Mouse (Mus musculus): ENCODE measurements around the gene Tmem234. TPM values are rescaled to one million over a fixed set of nuclear protein-coding genes. Genes with fewer than 3 reads are reported as not detected.

Tmem234 gene
- polyA plus RNA-seq, 1 experiment from 2014 or later: 191 TPM

DNA sequence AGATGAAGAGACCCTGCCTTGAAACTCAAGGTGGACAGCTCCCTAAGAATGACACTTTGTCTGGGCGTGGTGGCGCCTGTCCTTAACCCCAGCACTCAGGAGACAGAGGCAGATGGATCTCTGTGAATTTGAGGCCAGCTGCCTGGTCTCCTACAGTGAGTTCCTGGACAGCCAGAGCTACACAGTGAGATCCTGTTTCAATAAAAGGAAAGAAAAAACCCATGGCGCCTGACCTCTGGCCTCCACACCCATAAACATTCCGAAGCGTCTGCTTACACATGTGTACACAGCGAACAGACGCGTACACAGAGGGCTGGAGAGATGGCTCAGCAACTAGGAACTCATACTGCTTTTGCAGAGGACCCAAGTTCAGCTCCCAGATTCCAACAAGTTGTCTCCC is 36.8 kb upstream of the Tmem234 start:
- WGBS: 25% methylated on average over 8 of the region's 8 CpGs
- Histone ChIP-seq H3K9ac (replicated peaks; ENCODE audit: low read depth, low read length) (no peak overlapping the region), H3K4me1 (ENCODE audit: control insufficient read depth, insufficient read depth, low read length) (no peaks in the 10 kb centered on the region), H3K4me2 (ENCODE audit: low read depth, low read length) (no peak overlapping the region), H3K36me3 (ENCODE audit: control insufficient read depth, insufficient read depth, low read length) (no peaks in the 10 kb centered on the region), H3K9me3 (ENCODE audit: control insufficient read depth, low read length) (no peaks in the 10 kb centered on the region), H3K27me3 (ENCODE audit: control insufficient read depth, insufficient read depth, low read length) (no peaks in the 10 kb centered on the region), H3K27ac (ENCODE audit: low read depth, low read length) (no peak overlapping the region), H3K4me3 (ENCODE audit: low read depth, low read length) (no peak overlapping the region)
- ATAC-seq (ENCODE audit: low read depth): no peak

- 88% methylated on average over 6 of the region's 6 CpGs for WGBS
- no peak overlapping the region for H3K4me3 ChIP-seq (ENCODE audit: low read depth, low read length)
- no peaks in the 10 kb centered on the region for H3K4me1 ChIP-seq (ENCODE audit: control insufficient read depth, insufficient read depth, low read length)
- H3K27ac ChIP-seq (ENCODE audit: low read depth, low read length): no peak overlapping the region
- no peaks in the 10 kb centered on the region for H3K9me3 ChIP-seq (ENCODE audit: control insufficient read depth, low read length)
- no peak overlapping the region for H3K4me2 ChIP-seq (ENCODE audit: low read depth, low read length)
- H3K9ac ChIP-seq (replicated peaks; ENCODE audit: low read depth, low read length): no peak overlapping the region
- no peaks in the 10 kb centered on the region for H3K36me3 ChIP-seq (ENCODE audit: control insufficient read depth, insufficient read depth, low read length)
- H3K27me3 ChIP-seq (ENCODE audit: control insufficient read depth, insufficient read depth, low read length): no peaks in the 10 kb centered on the region
- no peak for ATAC-seq (ENCODE audit: low read depth)
These were observed 35.3 kb upstream of the Tmem234 start for GRCm38 (mm10) chr4:129565139-129565538.

GRCm38 (mm10) chr4:129568366-129568765 is 32.1 kb upstream of the Tmem234 start:
- Histone ChIP-seq H3K27me3 (ENCODE audit: control insufficient read depth, insufficient read depth, low read length) (no peaks in the 10 kb centered on the region), H3K9ac (replicated peaks; ENCODE audit: low read depth, low read length) (no peak overlapping the region), H3K4me2 (ENCODE audit: low read depth, low read length) (no peak overlapping the region), H3K4me1 (ENCODE audit: control insufficient read depth, insufficient read depth, low read length) (no peaks in the 10 kb centered on the region), H3K36me3 (ENCODE audit: control insufficient read depth, insufficient read depth, low read length) (no peaks in the 10 kb centered on the region), H3K4me3 (ENCODE audit: low read depth, low read length) (no peak overlapping the region), H3K27ac (ENCODE audit: low read depth, low read length) (no peak overlapping the region), H3K9me3 (ENCODE audit: control insufficient read depth, low read length) (no peaks in the 10 kb centered on the region)
- 95% methylated on average over 7 of the region's 7 CpGs for WGBS
- no peak for ATAC-seq (ENCODE audit: low read depth)

- no peak overlapping the region for H3K27ac ChIP-seq (ENCODE audit: low read depth, low read length)
- no peaks in the 10 kb centered on the region for H3K4me1 ChIP-seq (ENCODE audit: control insufficient read depth, insufficient read depth, low read length)
- no peak for ATAC-seq (ENCODE audit: low read depth)
- no peak overlapping the region for H3K9ac ChIP-seq (replicated peaks; ENCODE audit: low read depth, low read length)
- WGBS: 88% methylated on average over 6 of the region's 6 CpGs
- H3K36me3 ChIP-seq (ENCODE audit: control insufficient read depth, insufficient read depth, low read length): no peaks in the 10 kb centered on the region
- H3K4me2 ChIP-seq (ENCODE audit: low read depth, low read length): no peak overlapping the region
- no peak overlapping the region for H3K4me3 ChIP-seq (ENCODE audit: low read depth, low read length)
- no peaks in the 10 kb centered on the region for H3K27me3 ChIP-seq (ENCODE audit: control insufficient read depth, insufficient read depth, low read length)
- H3K9me3 ChIP-seq (ENCODE audit: control insufficient read depth, low read length): no peaks in the 10 kb centered on the region
These were observed 30.4 kb upstream of the Tmem234 start for GRCm38 (mm10) chr4:129570028-129570427.

GRCm38 (mm10) chr4:129571551-129572084 is 28.9 kb upstream of the Tmem234 start:
- 77% methylated on average over 8 of the region's 8 CpGs for WGBS
- no peak for ATAC-seq (ENCODE audit: low read depth)
- H3K27me3 ChIP-seq (ENCODE audit: control insufficient read depth, insufficient read depth, low read length): no peaks in the 10 kb centered on the region

DNA sequence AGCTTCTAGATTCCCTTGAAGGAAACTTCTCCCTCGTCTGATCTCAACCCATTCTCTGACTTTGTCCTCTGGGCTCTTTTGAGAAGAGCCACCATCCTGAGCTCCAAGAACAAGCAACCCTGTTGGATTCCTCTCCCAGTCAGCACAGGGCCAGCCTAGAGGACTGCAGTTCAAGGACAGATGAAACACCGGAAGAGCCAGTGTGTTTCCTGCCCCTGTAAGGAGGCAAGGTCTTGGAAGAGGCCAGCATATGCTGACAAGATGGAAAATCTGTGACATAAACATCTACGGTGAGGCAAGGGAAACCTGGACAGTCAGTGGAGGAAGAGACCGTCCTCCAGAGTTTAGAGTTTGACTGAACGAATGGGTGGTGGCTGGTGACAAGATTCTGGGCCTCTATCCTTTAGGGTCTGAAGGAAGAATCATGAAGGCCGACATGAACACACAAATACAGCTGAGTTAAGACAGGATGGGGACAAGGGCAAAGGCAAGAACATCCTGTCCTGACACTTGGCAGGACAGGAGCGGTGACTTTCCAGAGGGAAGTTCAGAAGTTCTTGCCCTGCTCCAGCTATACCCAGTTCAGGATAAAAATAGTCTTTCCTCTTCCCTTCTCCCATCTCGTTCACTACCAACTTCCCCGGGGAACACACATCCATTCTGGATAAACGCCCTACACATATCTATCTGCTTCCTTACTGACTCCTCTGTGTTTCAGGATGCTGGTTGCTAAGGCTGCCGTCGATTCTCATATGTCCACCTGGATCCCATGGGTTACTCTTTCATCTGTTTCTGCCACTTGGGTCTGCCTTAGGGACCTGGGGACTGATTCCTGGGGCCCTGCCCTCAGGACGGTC is 28.0 kb upstream of the Tmem234 start:
- no peak overlapping the region for H3K27ac ChIP-seq (ENCODE audit: low read depth, low read length)
- no peak overlapping the region for H3K9ac ChIP-seq (replicated peaks; ENCODE audit: low read depth, low read length)
- no peak overlapping the region for H3K4me2 ChIP-seq (ENCODE audit: low read depth, low read length)
- H3K4me1 ChIP-seq (ENCODE audit: control insufficient read depth, insufficient read depth, low read length): no peaks in the 10 kb centered on the region; the same call in 1 of the 2 replicates
- WGBS: 89% methylated on average over 13 of the region's 13 CpGs
- H3K27me3 ChIP-seq (ENCODE audit: control insufficient read depth, insufficient read depth, low read length): no peaks in the 10 kb centered on the region
- no peaks in the 10 kb centered on the region for H3K9me3 ChIP-seq (ENCODE audit: control insufficient read depth, low read length)
- no peak overlapping the region for H3K4me3 ChIP-seq (ENCODE audit: low read depth, low read length)
- no peaks in the 10 kb centered on the region for H3K36me3 ChIP-seq (ENCODE audit: control insufficient read depth, insufficient read depth, low read length)
- ATAC-seq (ENCODE audit: low read depth): no peak

More at GRCm38 (mm10) chr4:129571551-129572084, 28.9 kb upstream of the Tmem234 start:
- Histone ChIP-seq H3K4me3 (ENCODE audit: low read depth, low read length) (no peak overlapping the region), H3K9me3 (ENCODE audit: control insufficient read depth, low read length) (no peaks in the 10 kb centered on the region), H3K36me3 (ENCODE audit: control insufficient read depth, insufficient read depth, low read length) (no peaks in the 10 kb centered on the region), H3K4me2 (ENCODE audit: low read depth, low read length) (no peak overlapping the region), H3K27ac (ENCODE audit: low read depth, low read length) (no peak overlapping the region), H3K9ac (replicated peaks; ENCODE audit: low read depth, low read length) (no peak overlapping the region), H3K4me1 (ENCODE audit: control insufficient read depth, insufficient read depth, low read length) (no peaks in the 10 kb centered on the region)

DNA sequence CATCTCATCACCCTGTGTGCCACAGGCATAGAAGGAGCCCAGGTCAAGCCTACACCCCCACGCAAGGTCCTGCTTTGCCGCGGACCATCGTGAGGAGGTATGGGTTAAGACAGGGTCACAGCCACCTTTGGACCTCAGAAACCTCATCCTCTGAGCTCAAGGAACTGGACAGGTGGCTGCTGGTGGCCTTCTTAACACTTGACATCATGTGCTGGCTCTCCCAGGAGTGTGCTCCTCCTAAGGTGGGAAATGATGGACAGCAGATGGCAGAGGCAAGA is 27.4 kb upstream of the Tmem234 start:
- Histone ChIP-seq H3K9ac (replicated peaks; ENCODE audit: low read depth, low read length) (no peak overlapping the region), H3K27me3 (ENCODE audit: control insufficient read depth, insufficient read depth, low read length) (no peaks in the 10 kb centered on the region), H3K9me3 (ENCODE audit: control insufficient read depth, low read length) (no peaks in the 10 kb centered on the region), H3K36me3 (ENCODE audit: control insufficient read depth, insufficient read depth, low read length) (no peaks in the 10 kb centered on the region), H3K4me1 (ENCODE audit: control insufficient read depth, insufficient read depth, low read length) (no peaks in the 10 kb centered on the region; the same call in 1 of the 2 replicates), H3K4me3 (ENCODE audit: low read depth, low read length) (no peak overlapping the region), H3K27ac (ENCODE audit: low read depth, low read length) (no peak overlapping the region), H3K4me2 (ENCODE audit: low read depth, low read length) (no peak overlapping the region)
- 93% methylated on average over 4 of the region's 4 CpGs for WGBS
- no peak for ATAC-seq (ENCODE audit: low read depth)

- H3K27ac ChIP-seq (ENCODE audit: low read depth, low read length): no peak within 1 kb of the TSS
- H3K4me3 ChIP-seq (ENCODE audit: low read depth, low read length): no peak within 1 kb of the TSS
- no peaks in the 10 kb centered on the region for H3K9me3 ChIP-seq (ENCODE audit: control insufficient read depth, low read length)
- no peaks in the 10 kb centered on the region for H3K27me3 ChIP-seq (ENCODE audit: control insufficient read depth, insufficient read depth, low read length)
- no peak for ATAC-seq (ENCODE audit: low read depth)
- H3K4me2 ChIP-seq (ENCODE audit: low read depth, low read length): no peak within 1 kb of the TSS
- no peak within 1 kb of the TSS for H3K9ac ChIP-seq (replicated peaks; ENCODE audit: low read depth, low read length)
- 93% methylated on average over 7 of the region's 8 CpGs for WGBS
- H3K36me3 ChIP-seq (ENCODE audit: control insufficient read depth, insufficient read depth, low read length): no peaks in the 10 kb centered on the region
- H3K4me1 ChIP-seq (ENCODE audit: control insufficient read depth, insufficient read depth, low read length): no peaks in the 10 kb centered on the region; the same call in 1 of the 2 replicates
These were observed 27.0 kb upstream of the Tmem234 start, which contains the start of gene Lck for GRCm38 (mm10) chr4:129573430-129573829. Gene Lck (minus strand): TSS chr4:129573641.

GRCm38 (mm10) chr4:129575171-129575844 is 25.2 kb upstream of the Tmem234 start:
- Histone ChIP-seq H3K36me3 (ENCODE audit: control insufficient read depth, insufficient read depth, low read length) (no peaks in the 10 kb centered on the region), H3K9ac (replicated peaks; ENCODE audit: low read depth, low read length) (no peak overlapping the region), H3K27me3 (ENCODE audit: control insufficient read depth, insufficient read depth, low read length) (no peaks in the 10 kb centered on the region), H3K9me3 (ENCODE audit: control insufficient read depth, low read length) (no peaks in the 10 kb centered on the region), H3K4me3 (ENCODE audit: low read depth, low read length) (no peak overlapping the region), H3K27ac (ENCODE audit: low read depth, low read length) (no peak overlapping the region), H3K4me1 (ENCODE audit: control insufficient read depth, insufficient read depth, low read length) (no peaks in the 10 kb centered on the region; the same call in 1 of the 2 replicates), H3K4me2 (ENCODE audit: low read depth, low read length) (no peak overlapping the region)
- no peak for ATAC-seq (ENCODE audit: low read depth)
- WGBS: 41% methylated on average over 8 of the region's 8 CpGs
